Mouse (Mus musculus) myocyte (in vitro differentiated cells): Measurements from ENCODE around the gene Farsb.

Experiments used
- CEBPB ChIP-seq: IDR thresholded peaks from 2 replicates; pipeline ENCODE4 v1.6.1; 2011; ENCODE audit warnings: mild to moderate bottlenecking, moderate library complexity; ENCODE audit not compliant: poor library complexity, insufficient read depth, severe bottlenecking
- MAX ChIP-seq: IDR thresholded peaks from one replicate; pipeline ENCODE4 v1.6.1; 2011; ENCODE audit warnings: low read depth, mild to moderate bottlenecking, control low read depth
- POLR2A ChIP-seq: IDR thresholded peaks from one replicate; pipeline ENCODE4 v1.6.1; 2011; ENCODE audit warnings: low read depth, mild to moderate bottlenecking, control low read depth, moderate library complexity; ENCODE audit not compliant: insufficient read length
- POLR2AphosphoS2 ChIP-seq: IDR thresholded peaks from one replicate; pipeline ENCODE4 v1.6.1; 2011; ENCODE audit warnings: low read depth, control low read depth; ENCODE audit not compliant: insufficient read length
- TCF3 ChIP-seq: IDR thresholded peaks from one replicate; pipeline ENCODE4 v1.6.1; 2011; ENCODE audit warnings: low read depth, control low read depth; ENCODE audit not compliant: insufficient read length
- USF1 ChIP-seq: IDR thresholded peaks from one replicate; pipeline ENCODE4 v1.6.1; 2011; ENCODE audit warnings: low read depth, mild to moderate bottlenecking, control low read depth, moderate library complexity

DNA sequence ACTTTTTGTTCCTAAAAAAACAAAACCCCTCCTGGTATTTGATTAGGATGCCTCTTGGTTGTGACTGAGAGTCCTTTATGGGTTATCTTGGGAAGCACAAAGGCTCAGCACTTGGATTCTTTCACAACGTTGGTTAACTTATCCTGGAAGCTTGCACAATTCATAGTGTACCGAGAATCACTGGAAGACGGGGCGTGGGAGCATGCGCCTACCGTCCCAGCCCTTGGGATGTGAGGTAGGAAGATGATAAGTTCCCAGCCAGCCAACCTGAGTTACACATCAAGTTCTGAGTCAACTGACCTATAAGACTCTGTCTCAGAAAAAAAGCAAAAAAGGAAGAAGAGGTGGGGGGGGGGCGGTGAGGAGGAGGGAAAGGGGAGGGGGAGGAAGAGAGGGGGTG, 30.2 kb upstream of the Farsb start:
- TF ChIP-seq POLR2AphosphoS2 (no peak), MAX (no peak), USF1 (no peak), TCF3 (no peak), CEBPB (no peak), POLR2A (no peak)
